Mouse (Mus musculus) MEL (cell line): ENCODE measurements around the gene Sik1.

ENCODE experiments used
- CTCF ChIP-seq, 3 experiments: IDR thresholded peaks in 2 of 3; conservative IDR thresholded peaks in 1 of 3; 2 replicates each; pipeline ENCODE4 v1.5.1; 2011 to 2012; ENCODE audit warnings: low read length in 3 of 3, low read depth in 2 of 3, mild to moderate bottlenecking in 2 of 3, improper control_type of control experiment in 1 of 3, inconsistent platforms in 1 of 3, mixed read lengths in 1 of 3, moderate library complexity in 1 of 3; ENCODE audit not compliant: control insufficient read depth in 1 of 3, insufficient read depth in 1 of 3, poor library complexity in 1 of 3, severe bottlenecking in 1 of 3
- E2F4 ChIP-seq: IDR thresholded peaks from 2 replicates; pipeline ENCODE4 v1.6.1; 2011; ENCODE audit warnings: low read depth, low read length, improper control_type of control experiment, borderline replicate concordance
- ELF1 ChIP-seq: IDR thresholded peaks from 2 replicates; pipeline ENCODE4 v1.6.1; 2014; ENCODE audit warnings: low read depth, mild to moderate bottlenecking, inconsistent platforms, low read length, improper control_type of control experiment, moderate library complexity
- ETS1 ChIP-seq: IDR thresholded peaks from 2 replicates; pipeline ENCODE4 v1.6.1; 2012; ENCODE audit warnings: low read depth, mild to moderate bottlenecking, inconsistent platforms, low read length, improper control_type of control experiment, moderate library complexity
- GATA1 ChIP-seq: IDR thresholded peaks from 2 replicates; pipeline ENCODE4 v1.6.1; 2011; ENCODE audit warnings: low read depth, low read length, improper control_type of control experiment
- MAZ ChIP-seq: IDR thresholded peaks from 2 replicates; pipeline ENCODE4 v1.6.1; 2012; ENCODE audit warnings: low read depth, mild to moderate bottlenecking, inconsistent platforms, low read length, improper control_type of control experiment
- NELFE ChIP-seq: IDR thresholded peaks from 2 replicates; pipeline ENCODE4 v1.6.1; 2011; ENCODE audit warnings: low read depth, low read length, improper control_type of control experiment
- NRF1 ChIP-seq: IDR thresholded peaks from 2 replicates; pipeline ENCODE4 v1.6.1; 2014; ENCODE audit warnings: low read depth, mild to moderate bottlenecking, inconsistent platforms, low read length, improper control_type of control experiment, moderate library complexity; ENCODE audit not compliant: poor library complexity, insufficient read depth, severe bottlenecking
- POLR2A ChIP-seq, 2 experiments: IDR thresholded peaks; 2 replicates each; pipeline ENCODE4 v1.6.1; 2011 to 2012; ENCODE audit warnings: low read length in 2 of 2, mild to moderate bottlenecking in 2 of 2, control low read depth in 1 of 2, improper control_type of control experiment in 1 of 2, low read depth in 1 of 2, moderate library complexity in 1 of 2; ENCODE audit not compliant: control insufficient read depth in 1 of 2, insufficient read depth in 1 of 2, poor library complexity in 1 of 2
- POLR2AphosphoS5 ChIP-seq: IDR thresholded peaks from 2 replicates; pipeline ENCODE4 v1.6.1; 2012; ENCODE audit warnings: low read depth, borderline replicate concordance, mild to moderate bottlenecking, inconsistent platforms, low read length, moderate library complexity, mixed read lengths
- RAD21 ChIP-seq: IDR thresholded peaks from 2 replicates; pipeline ENCODE4 v1.6.1; 2011; ENCODE audit warnings: mild to moderate bottlenecking, low read depth, low read length, improper control_type of control experiment
- SIN3A ChIP-seq: IDR thresholded peaks from 2 replicates; pipeline ENCODE4 v1.6.1; 2012; ENCODE audit warnings: low read length, improper control_type of control experiment, inconsistent platforms
- SMC3 ChIP-seq: IDR thresholded peaks from 2 replicates; pipeline ENCODE4 v1.6.1; 2011; ENCODE audit warnings: low read depth, low read length, improper control_type of control experiment
- TBP ChIP-seq: IDR thresholded peaks from 2 replicates; pipeline ENCODE4 v1.8.0; 2011; ENCODE audit warnings: low read depth, low read length, improper control_type of control experiment

DNA sequence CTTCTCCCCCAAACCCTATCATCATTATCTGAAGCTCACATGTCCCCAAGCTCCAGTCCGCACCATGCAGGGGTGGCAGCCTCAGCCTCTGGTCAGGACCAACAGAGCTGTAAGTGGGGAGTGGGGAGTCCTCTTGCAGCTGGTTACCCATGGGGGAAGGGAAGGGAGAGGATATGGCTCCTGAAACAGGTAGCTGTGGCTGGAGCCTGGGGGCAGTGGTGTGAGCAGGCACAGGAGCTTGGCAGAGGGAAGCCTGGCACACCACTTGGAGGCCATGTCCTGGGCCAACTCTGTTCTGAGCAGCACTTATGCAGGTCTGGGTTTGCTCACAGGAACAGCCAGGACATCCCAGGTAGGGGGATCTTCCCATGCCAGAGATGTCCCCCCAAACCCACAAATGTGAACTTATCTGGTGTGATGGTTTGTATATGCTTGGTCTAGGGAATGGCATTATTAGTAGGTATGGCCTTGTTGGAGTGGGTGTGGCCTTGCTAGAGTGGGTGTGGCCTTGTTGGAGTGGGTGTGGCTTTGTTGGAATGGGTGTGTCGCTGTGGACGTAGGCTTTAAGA is 47.1 kb upstream of the Sik1 start:
- no peak for TF ChIP-seq E2F4
- TF ChIP-seq NELFE, result no peak
- no peak for TF ChIP-seq CTCF (IDR thresholded peaks at IDR 0.05 in 2 of 3, conservative IDR thresholded peaks at IDR 0.05 in 1 of 3; ENCODE audit: control insufficient read depth in 1 of 3, insufficient read depth in 1 of 3, low read depth in 2 of 3, low read length in 3 of 3, poor library complexity in 1 of 3, severe bottlenecking in 1 of 3)
- TF ChIP-seq ELF1, result no peak
- TF ChIP-seq POLR2AphosphoS5, result no peak
- TF ChIP-seq POLR2A (IDR thresholded peaks at IDR 0.05; ENCODE audit: control insufficient read depth in 1 of 2, insufficient read depth in 1 of 2, low read depth in 1 of 2, low read length in 2 of 2, poor library complexity in 1 of 2), result no peak
- no peak for TF ChIP-seq RAD21
- no peak for TF ChIP-seq SIN3A
- TF ChIP-seq TBP, result no peak
- no peak for TF ChIP-seq NRF1
- TF ChIP-seq SMC3, result no peak
- no peak for TF ChIP-seq GATA1
- no peak for TF ChIP-seq MAZ
- no peak for TF ChIP-seq ETS1
